Mouse (Mus musculus): Measurements from ENCODE around the gene Pla2g7. TPM values are rescaled to one million over a fixed set of nuclear protein-coding genes. Genes with fewer than 3 reads are reported as not detected.
"Not testable (repeated sequence)": the region's sequence is repeated elsewhere in the genome, so short reads cannot be mapped to it uniquely, and the experiment has no call there.

Pla2g7 gene
- 5.5 and 9.8 TPM in 2 replicates for polyA plus RNA-seq (2014; fragmentation: Nextera tagmentation; extraction: Ambion mirVana)

- peak; percentile 88 for ATAC-seq (replicated peaks; ENCODE audit: insufficient number of reproducible peaks, low FRiP score, low TSS enrichment, low read depth)
- H3K27ac ChIP-seq (replicated peaks; ENCODE audit: low read depth, low read length) = no peak within 1 kb of the TSS
- under 1% methylated on average over 34 of the region's 34 CpGs for WGBS
Measured at GRCm38 (mm10) chr17:43567992-43568888, at the start of gene Pla2g7. Pla2g7 (plus strand) TSS chr17:43568098.

GRCm38 (mm10) chr17:43518644-43519409 is 49.1 kb upstream of the Pla2g7 start:
- 28% methylated on average over 18 of the region's 18 CpGs for WGBS
- H3K9me3 ChIP-seq (replicated peaks; ENCODE audit: control insufficient read depth, low read length) = no peaks in the 10 kb centered on the region
- DNase-seq (ENCODE audit: low spot score) = peak; percentile 88
- H3K4me2 ChIP-seq (ENCODE audit: low read depth, low read length) = no peak overlapping the region
- H3K4me1 ChIP-seq (ENCODE audit: control insufficient read depth, insufficient read depth, low read length) = no peaks in the 10 kb centered on the region
- no peaks in the 10 kb centered on the region for H3K36me3 ChIP-seq (replicated peaks; ENCODE audit: control insufficient read depth, insufficient read depth, low read depth, low read length)
- H3K27me3 ChIP-seq (ENCODE audit: control insufficient read depth, insufficient read depth, low read length) = no peaks in the 10 kb centered on the region
- H3K27ac ChIP-seq (replicated peaks; ENCODE audit: low read depth, low read length) = no peak overlapping the region
- H3K9ac ChIP-seq (replicated peaks; ENCODE audit: low read length) = no peak overlapping the region
- H3K4me3 ChIP-seq (ENCODE audit: low read depth, low read length) = no peak overlapping the region
- ATAC-seq (replicated peaks; ENCODE audit: insufficient number of reproducible peaks, low FRiP score, low TSS enrichment, low read depth) = peak; percentile 67

More at GRCm38 (mm10) chr17:43567992-43568888, at the start of gene Pla2g7:
- Histone ChIP-seq H3K4me2 (ENCODE audit: low read depth, low read length) (peak within 1 kb of the TSS; percentile 77), H3K27me3 (ENCODE audit: control insufficient read depth, insufficient read depth, low read length) (no peaks in the 10 kb centered on the region), H3K4me3 (ENCODE audit: low read depth, low read length) (peak within 1 kb of the TSS; percentile 37), H3K4me1 (ENCODE audit: control insufficient read depth, insufficient read depth, low read length) (no peaks in the 10 kb centered on the region), H3K9me3 (replicated peaks; ENCODE audit: control insufficient read depth, low read length) (no peaks in the 10 kb centered on the region), H3K9ac (replicated peaks; ENCODE audit: low read length) (peak within 1 kb of the TSS; percentile 59), H3K36me3 (replicated peaks; ENCODE audit: control insufficient read depth, insufficient read depth, low read depth, low read length) (no peaks in the 10 kb centered on the region)
- DNase-seq (ENCODE audit: low spot score) = peak; percentile 63

GRCm38 (mm10) chr17:43520166-43520565 is 47.7 kb upstream of the Pla2g7 start:
- Histone ChIP-seq H3K9ac (replicated peaks; ENCODE audit: low read length) (no peak overlapping the region), H3K4me2 (ENCODE audit: low read depth, low read length) (no peak overlapping the region), H3K4me1 (ENCODE audit: control insufficient read depth, insufficient read depth, low read length) (no peaks in the 10 kb centered on the region), H3K9me3 (replicated peaks; ENCODE audit: control insufficient read depth, low read length) (no peaks in the 10 kb centered on the region), H3K36me3 (replicated peaks; ENCODE audit: control insufficient read depth, insufficient read depth, low read depth, low read length) (no peaks in the 10 kb centered on the region), H3K4me3 (ENCODE audit: low read depth, low read length) (no peak overlapping the region), H3K27me3 (ENCODE audit: control insufficient read depth, insufficient read depth, low read length) (no peaks in the 10 kb centered on the region), H3K27ac (replicated peaks; ENCODE audit: low read depth, low read length) (no peak overlapping the region)
- ATAC-seq (replicated peaks; ENCODE audit: insufficient number of reproducible peaks, low FRiP score, low TSS enrichment, low read depth) = no peak
- no peak for DNase-seq (ENCODE audit: low spot score)
- 82% methylated on average over 3 of the region's 3 CpGs for WGBS

GRCm38 (mm10) chr17:43530507-43530906 is 37.4 kb upstream of the Pla2g7 start:
- no peak overlapping the region for H3K9ac ChIP-seq (replicated peaks; ENCODE audit: low read length)
- no peaks in the 10 kb centered on the region for H3K4me1 ChIP-seq (ENCODE audit: control insufficient read depth, insufficient read depth, low read length)
- H3K27ac ChIP-seq (replicated peaks; ENCODE audit: low read depth, low read length) = no peak overlapping the region
- no peaks in the 10 kb centered on the region for H3K9me3 ChIP-seq (replicated peaks; ENCODE audit: control insufficient read depth, low read length)
- WGBS = 79% methylated on average over 2 of the region's 2 CpGs
- no peaks in the 10 kb centered on the region for H3K27me3 ChIP-seq (ENCODE audit: control insufficient read depth, insufficient read depth, low read length)
- no peak for ATAC-seq (replicated peaks; ENCODE audit: insufficient number of reproducible peaks, low FRiP score, low TSS enrichment, low read depth)
- H3K4me2 ChIP-seq (ENCODE audit: low read depth, low read length) = no peak overlapping the region
- no peaks in the 10 kb centered on the region for H3K36me3 ChIP-seq (replicated peaks; ENCODE audit: control insufficient read depth, insufficient read depth, low read depth, low read length)
- H3K4me3 ChIP-seq (ENCODE audit: low read depth, low read length) = no peak overlapping the region
- no peak for DNase-seq (ENCODE audit: low spot score)

- Histone ChIP-seq H3K9me3 (replicated peaks; ENCODE audit: control insufficient read depth, low read length) (no peaks in the 10 kb centered on the region), H3K36me3 (replicated peaks; ENCODE audit: control insufficient read depth, insufficient read depth, low read depth, low read length) (no peaks in the 10 kb centered on the region), H3K27ac (replicated peaks; ENCODE audit: low read depth, low read length) (no peak overlapping the region), H3K4me3 (ENCODE audit: low read depth, low read length) (no peak overlapping the region), H3K4me1 (ENCODE audit: control insufficient read depth, insufficient read depth, low read length) (no peaks in the 10 kb centered on the region), H3K9ac (replicated peaks; ENCODE audit: low read length) (no peak overlapping the region), H3K27me3 (ENCODE audit: control insufficient read depth, insufficient read depth, low read length) (no peaks in the 10 kb centered on the region), H3K4me2 (ENCODE audit: low read depth, low read length) (no peak overlapping the region)
- ATAC-seq (replicated peaks; ENCODE audit: insufficient number of reproducible peaks, low FRiP score, low TSS enrichment, low read depth) (no peak), DNase-seq (ENCODE audit: low spot score) (no peak)
- WGBS = 86% methylated on average over 4 of the region's 4 CpGs
Measured at GRCm38 (mm10) chr17:43531192-43531591, 36.7 kb upstream of the Pla2g7 start.

GRCm38 (mm10) chr17:43534362-43535222 is 33.3 kb upstream of the Pla2g7 start:
- Histone ChIP-seq H3K4me2 (ENCODE audit: low read depth, low read length) (peak overlapping the region; percentile 19; the same call in 1 of the 2 replicates), H3K4me1 (ENCODE audit: control insufficient read depth, insufficient read depth, low read length) (no peaks in the 10 kb centered on the region), H3K4me3 (ENCODE audit: low read depth, low read length) (no peak overlapping the region), H3K9me3 (replicated peaks; ENCODE audit: control insufficient read depth, low read length) (no peaks in the 10 kb centered on the region), H3K9ac (replicated peaks; ENCODE audit: low read length) (peak overlapping the region; percentile 18; the same call in 1 of the 2 replicates), H3K27ac (replicated peaks; ENCODE audit: low read depth, low read length) (no peak overlapping the region), H3K27me3 (ENCODE audit: control insufficient read depth, insufficient read depth, low read length) (no peaks in the 10 kb centered on the region), H3K36me3 (replicated peaks; ENCODE audit: control insufficient read depth, insufficient read depth, low read depth, low read length) (no peaks in the 10 kb centered on the region)
- DNase-seq (ENCODE audit: low spot score) = peak; percentile 80
- WGBS = 15% methylated on average over 23 of the region's 23 CpGs
- ATAC-seq (replicated peaks; ENCODE audit: insufficient number of reproducible peaks, low FRiP score, low TSS enrichment, low read depth) = peak; percentile 88

- 88% methylated on average over 6 of the region's 6 CpGs for WGBS
- ATAC-seq (replicated peaks; ENCODE audit: insufficient number of reproducible peaks, low FRiP score, low TSS enrichment, low read depth); H3K9me3 ChIP-seq (replicated peaks; ENCODE audit: control insufficient read depth, low read length); DNase-seq (ENCODE audit: low spot score); H3K36me3 ChIP-seq (replicated peaks; ENCODE audit: control insufficient read depth, insufficient read depth, low read depth, low read length); H3K4me2 ChIP-seq (ENCODE audit: low read depth, low read length); H3K27ac ChIP-seq (replicated peaks; ENCODE audit: low read depth, low read length); H3K27me3 ChIP-seq (ENCODE audit: control insufficient read depth, insufficient read depth, low read length); H3K4me3 ChIP-seq (ENCODE audit: low read depth, low read length); H3K4me1 ChIP-seq (ENCODE audit: control insufficient read depth, insufficient read depth, low read length); H3K9ac ChIP-seq (replicated peaks; ENCODE audit: low read length): not testable (repeated sequence)
Measured at GRCm38 (mm10) chr17:43536841-43537240, 31.1 kb upstream of the Pla2g7 start.
